Mouse (Mus musculus): ENCODE measurements around the gene Slc25a11. TPM values are rescaled to one million over a fixed set of nuclear protein-coding genes. Genes with fewer than 3 reads are reported as not detected.

Gene Slc25a11
- total RNA-seq, 2 experiments from 2014 or later = 438 to 444 TPM

- intact Hi-C loops (cut with DNase I) = no loop called here
- DNase-seq = no peak
Measured at GRCm38 (mm10) chr11:70595638-70596037, 51.6 kb downstream of the Slc25a11 start.

GRCm38 (mm10) chr11:70594253-70594989 lies 52.9 kb downstream of the Slc25a11 start:
- intact Hi-C loops (cut with DNase I) = no loop called here
- peak; percentile 35 to 37 for DNase-seq

Other genes starting within 250 kb of the Slc25a11 start
- 10 to 100 TPM; 19.8 to 22.9 TPM for gene Pelp1, start 237.4 kb downstream of the Slc25a11 start, total RNA-seq (2021)
- 10 to 100 TPM; 13.8 to 17.0 TPM for gene Arrb2, start 214.8 kb downstream of the Slc25a11 start, total RNA-seq (2021)
- gene Med11, start 195.6 kb downstream of the Slc25a11 start, total RNA-seq (2021) = 1 to 10 TPM; 7.3 to 8.5 TPM
- gene Zmynd15, start 188.0 kb downstream of the Slc25a11 start, total RNA-seq (2021) = 1 to 10 TPM; 2.9 to 4.7 TPM
- 1 to 10 TPM; 7.3 to 9.5 TPM for gene Cxcl16, start 187.5 kb downstream of the Slc25a11 start, total RNA-seq (2021)
- gene Tm4sf5, start 142.2 kb downstream of the Slc25a11 start, total RNA-seq (2021) = 1 to 10 TPM; 1.2 to 1.3 TPM
- under 1 TPM in 1 of 2 experiments, not detected in 1; 0.45 TPM for gene Vmo1, start 132.9 kb downstream of the Slc25a11 start, total RNA-seq (2021)
- not detected for gene Gltpd2, start 128.3 kb downstream of the Slc25a11 start, total RNA-seq (2021)
- gene Psmb6, start 122.1 kb downstream of the Slc25a11 start, total RNA-seq (2021) = 100 to 1,000 TPM; 231 to 238 TPM
- gene Gm40193, start 114.5 kb downstream of the Slc25a11 start, total RNA-seq (2021) = not detected
- 1 to 10 TPM; 7.7 to 8.4 TPM for gene Pld2, start 107.4 kb downstream of the Slc25a11 start, total RNA-seq (2021)
- 10 to 100 TPM; 42.2 to 44.1 TPM for gene Mink1, start 84.6 kb downstream of the Slc25a11 start, total RNA-seq (2021)
- gene 4930544D05Rik, start 31.6 kb downstream of the Slc25a11 start, total RNA-seq (2021) = not detected
- gene Chrne, start 28.3 kb downstream of the Slc25a11 start, total RNA-seq (2021) = not detected
- gene Gp1ba, start 8.4 kb downstream of the Slc25a11 start, total RNA-seq (2021) = under 1 TPM; 0.17 to 0.22 TPM
- gene Rnf167, start 244 bp downstream of the Slc25a11 start, total RNA-seq (2021) = 10 to 100 TPM; 52.0 to 54.4 TPM
- gene Pfn1, start 7.2 kb upstream of the Slc25a11 start, total RNA-seq (2021) = 100 to 1,000 TPM; 326 to 379 TPM
- 1,000 to 10,000 TPM; 1,878 to 1,971 TPM for gene Eno3, start 9.7 kb upstream of the Slc25a11 start, total RNA-seq (2021)
- 10 to 100 TPM; 83.4 to 84.4 TPM for gene Spag7, start 21.9 kb upstream of the Slc25a11 start, total RNA-seq (2021)
- gene Camta2, start 40.6 kb upstream of the Slc25a11 start, total RNA-seq (2021) = 10 to 100 TPM; 38.3 to 40.0 TPM
- 1 to 10 TPM; 3.0 to 4.7 TPM for gene Inca1, start 52.7 kb upstream of the Slc25a11 start, total RNA-seq (2021)
- gene Kif1c, start 53.1 kb upstream of the Slc25a11 start, total RNA-seq (2021) = 100 to 1,000 TPM; 322 to 323 TPM
- gene Zfp3, start 116.7 kb upstream of the Slc25a11 start, total RNA-seq (2021) = 1 to 10 TPM; 8.3 to 8.7 TPM
- gene Scimp, start 165.1 kb upstream of the Slc25a11 start, total RNA-seq (2021) = under 1 TPM; 0.29 to 0.55 TPM
- gene Rabep1, start 197.3 kb upstream of the Slc25a11 start, total RNA-seq (2021) = 10 to 100 TPM; 32.8 to 34.8 TPM

Measured in heart, postnatal 14 days (tissue).